Mouse (Mus musculus): ENCODE results near the gene Gm9.
"Not testable (repeated sequence)": the region's sequence is repeated elsewhere in the genome, so short reads cannot be mapped to it uniquely, and the experiment has no call there.

Gene Gm9

GRCm38 (mm10) chrX:37210941-37211340 is at the start of gene Gm9:
TSS of gene Gm9 (minus strand) at chrX:37211041.
- DNase-seq (ENCODE audit: low spot score): no peak

DNA sequence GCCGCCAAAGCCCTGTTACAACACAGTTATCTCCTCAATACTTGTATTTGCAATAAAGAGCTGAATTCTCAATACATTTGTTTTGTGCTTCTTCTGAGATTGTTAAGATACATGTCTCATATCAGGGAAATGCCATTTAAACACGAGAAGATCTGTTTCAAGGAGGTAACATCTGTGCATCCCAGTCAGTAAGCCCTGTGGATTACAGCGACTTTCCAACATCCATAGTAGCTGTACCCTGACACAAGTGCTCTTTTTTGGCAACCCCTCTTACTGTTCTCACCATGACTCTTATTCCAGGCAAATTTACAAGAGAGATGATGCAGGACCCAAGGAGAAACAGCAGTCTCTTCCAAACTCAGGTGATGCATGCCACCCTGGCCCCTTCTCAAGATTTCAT is 38.8 kb upstream of the Gm9 start, which contains the start of gene Rhox3a:
Gene Rhox3a (plus strand): TSS at position 301 of the 400 bp plus-strand sequence.
- not testable (repeated sequence) for DNase-seq (ENCODE audit: low spot score)

GRCm38 (mm10) chrX:37244676-37245075 is 33.8 kb upstream of the Gm9 start, which contains the start of gene Rhox2a:
TSS of gene Rhox2a (plus strand) at chrX:37244976.
- not testable (repeated sequence) for DNase-seq (ENCODE audit: low spot score)

DNA sequence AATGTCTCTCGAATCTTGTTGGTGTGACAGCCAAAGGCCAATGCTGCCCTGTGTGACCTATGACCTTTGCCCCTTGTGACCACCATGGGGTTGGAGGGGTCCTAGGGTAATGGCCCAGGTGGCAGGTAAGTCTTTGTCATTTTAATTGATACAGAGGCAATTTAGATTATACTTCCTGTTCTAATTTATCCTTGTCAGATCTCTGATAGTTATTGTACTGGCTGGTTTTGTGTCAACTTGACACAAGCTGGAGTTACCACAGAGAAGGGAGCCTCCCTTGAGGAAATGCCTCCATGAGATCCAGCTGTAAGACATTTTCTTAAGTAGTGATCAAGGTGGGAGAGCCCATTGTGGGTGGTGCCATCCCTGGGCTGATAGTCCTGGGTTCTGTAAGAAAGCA is 11.3 kb upstream of the Gm9 start, which contains the start of gene Rhox1:
Gene Rhox1 (minus strand): TSS at position 101 of the 400 bp plus-strand sequence.
- DNase-seq (ENCODE audit: low spot score): not testable (repeated sequence)

DNA sequence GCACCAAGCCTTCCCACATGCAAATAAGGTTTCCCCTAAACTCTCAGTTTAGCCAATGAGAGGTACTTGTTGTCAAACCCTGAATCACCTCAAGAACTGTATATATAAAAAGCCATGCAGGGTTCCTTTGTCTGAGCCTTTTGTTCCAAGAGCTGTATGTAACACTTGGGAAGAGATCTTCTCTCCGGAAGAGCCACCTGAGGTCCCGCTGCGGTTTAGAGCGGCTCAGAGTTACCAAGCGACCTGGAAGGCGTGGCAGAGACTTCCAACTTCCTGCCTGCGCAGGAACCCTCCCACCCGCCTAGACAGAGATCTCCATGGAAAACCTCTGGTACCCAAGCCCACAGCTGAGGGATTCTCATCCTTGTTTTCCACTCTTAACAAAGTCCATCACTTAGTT is 12.2 kb downstream of the Gm9 start:
- no peak for DNase-seq (ENCODE audit: low spot score)

DNA sequence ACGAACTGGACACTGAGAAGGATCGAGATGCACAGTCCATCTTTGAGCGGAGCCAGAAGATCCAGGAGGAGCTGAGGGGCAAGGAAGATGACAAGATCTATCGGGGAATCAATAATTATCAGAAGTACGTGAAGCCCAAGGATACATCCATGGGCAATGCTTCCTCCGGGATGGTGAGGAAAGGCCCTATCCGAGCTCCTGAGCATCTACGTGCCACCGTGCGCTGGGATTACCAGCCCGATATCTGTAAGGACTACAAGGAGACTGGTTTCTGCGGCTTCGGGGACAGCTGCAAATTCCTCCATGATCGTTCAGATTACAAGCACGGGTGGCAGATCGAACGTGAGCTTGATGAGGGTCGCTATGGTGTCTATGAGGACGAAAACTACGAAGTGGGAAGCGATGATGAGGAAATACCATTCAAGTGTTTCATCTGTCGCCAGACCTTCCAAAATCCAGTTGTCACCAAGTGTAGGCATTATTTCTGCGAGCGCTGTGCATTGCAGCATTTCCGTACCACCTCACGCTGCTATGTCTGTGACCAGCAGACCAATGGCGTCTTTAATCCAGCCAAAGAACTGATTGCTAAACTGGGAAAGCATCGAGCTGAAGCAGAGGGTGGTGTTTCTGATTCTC is 19.0 kb downstream of the Gm9 start:
- peak; percentile 2 for DNase-seq (ENCODE audit: low spot score)

DNA sequence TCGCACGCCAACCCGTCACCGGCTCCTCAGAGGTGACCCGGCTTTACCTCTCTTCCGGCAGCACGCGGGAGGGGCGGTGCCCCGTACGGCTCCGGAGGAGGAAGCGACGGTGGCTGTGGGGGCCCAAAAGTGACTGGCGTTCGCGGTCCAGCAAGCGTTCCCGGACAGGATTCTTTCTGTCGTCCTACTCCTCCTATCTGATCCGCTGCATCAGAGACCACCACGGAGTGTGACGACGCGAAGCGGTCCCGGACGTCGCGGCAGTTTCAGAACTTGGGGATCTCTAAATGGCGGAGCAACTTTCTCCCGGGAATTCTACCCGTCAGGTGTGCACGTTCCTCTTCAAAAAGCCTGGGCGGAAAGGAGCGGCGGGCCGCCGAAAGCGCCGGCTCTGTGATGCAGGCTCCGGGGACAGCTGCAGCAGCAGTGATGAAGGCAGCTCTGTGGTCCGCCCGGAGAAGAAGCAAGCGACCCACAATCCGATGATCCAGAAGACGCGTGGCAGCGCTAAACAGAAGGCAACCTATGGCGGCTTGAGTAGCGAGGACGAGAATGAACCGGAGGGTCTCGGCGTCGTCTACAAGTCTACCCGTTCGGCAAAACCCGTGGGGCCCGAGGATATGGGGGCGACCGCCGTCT is 19.6 kb downstream of the Gm9 start, which contains the start of the genes Ndufa1 and Rnf113a1:
Gene Ndufa1 (minus strand): TSS at position 59 of the 639 bp plus-strand sequence.
Gene Rnf113a1 (plus strand): TSS at position 141 of the 639 bp plus-strand sequence.
- DNase-seq (ENCODE audit: low spot score): peak; percentile 82

GRCm38 (mm10) chrX:37190755-37191104 is 20.1 kb downstream of the Gm9 start:
- DNase-seq (ENCODE audit: low spot score): no peak

DNA sequence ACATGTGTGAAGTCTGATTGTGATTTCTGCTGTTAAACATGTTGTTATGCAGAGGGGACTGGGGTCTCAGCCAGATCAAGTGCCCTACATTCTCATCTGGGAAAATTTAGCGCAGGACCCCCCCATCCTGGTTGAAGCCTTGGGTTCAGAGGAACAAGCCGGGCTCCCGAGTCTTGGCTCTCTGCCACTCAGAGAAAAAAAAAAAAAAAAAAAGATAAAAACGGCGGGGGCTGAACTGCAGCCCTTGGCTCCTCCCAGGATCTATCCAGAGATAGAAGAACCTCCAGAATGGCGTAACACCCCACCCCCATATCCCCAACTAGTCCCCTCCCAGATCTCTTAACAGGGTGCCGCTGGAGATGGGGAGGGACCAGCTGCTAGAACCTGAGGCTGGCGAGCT is 26.4 kb downstream of the Gm9 start:
- DNase-seq (ENCODE audit: low spot score): not testable (repeated sequence)

DNA sequence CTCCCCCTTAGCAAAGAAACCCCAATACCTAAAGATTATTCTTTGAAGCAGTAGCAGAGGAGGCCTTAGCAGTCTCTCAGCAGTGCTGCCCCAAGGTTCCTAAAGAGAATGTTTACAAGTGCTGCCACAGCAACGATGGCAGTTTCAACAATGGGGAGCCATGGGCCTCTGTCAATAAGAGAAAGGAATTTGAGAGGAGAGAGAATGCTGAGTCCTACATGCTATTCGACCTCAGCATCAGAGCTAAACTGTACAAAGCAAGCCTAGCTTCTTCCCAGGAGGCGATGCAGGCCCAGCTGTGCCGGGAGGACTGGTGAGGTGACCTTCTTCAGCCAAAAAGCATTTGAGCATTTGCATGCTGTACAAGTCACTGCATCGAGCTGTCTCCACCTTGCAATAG is 42.1 kb downstream of the Gm9 start, which contains the start of gene Akap14:
Gene Akap14 (minus strand): TSS at position 101 of the 400 bp plus-strand sequence.
- no peak for DNase-seq (ENCODE audit: low spot score)

DNA sequence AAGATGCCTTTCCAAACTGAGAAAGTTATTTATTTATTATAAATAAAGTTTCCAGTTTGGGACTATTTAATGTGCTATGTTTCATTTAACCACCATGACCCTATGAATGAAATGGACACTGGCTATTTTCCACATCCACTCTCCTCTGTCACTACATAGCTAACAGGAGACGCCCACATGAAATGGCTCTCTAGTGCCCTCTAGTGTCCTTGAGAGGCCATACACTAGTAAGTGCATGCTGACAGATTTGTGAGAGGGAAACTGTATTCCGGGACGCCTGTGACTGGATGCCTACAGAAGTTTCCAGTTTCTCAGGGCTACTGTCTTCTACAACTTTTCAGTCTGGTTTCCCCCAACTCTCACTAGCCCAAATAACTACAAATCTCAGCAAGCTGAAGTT is 43.8 kb downstream of the Gm9 start:
- DNase-seq (ENCODE audit: low spot score): peak; percentile 9

DNA sequence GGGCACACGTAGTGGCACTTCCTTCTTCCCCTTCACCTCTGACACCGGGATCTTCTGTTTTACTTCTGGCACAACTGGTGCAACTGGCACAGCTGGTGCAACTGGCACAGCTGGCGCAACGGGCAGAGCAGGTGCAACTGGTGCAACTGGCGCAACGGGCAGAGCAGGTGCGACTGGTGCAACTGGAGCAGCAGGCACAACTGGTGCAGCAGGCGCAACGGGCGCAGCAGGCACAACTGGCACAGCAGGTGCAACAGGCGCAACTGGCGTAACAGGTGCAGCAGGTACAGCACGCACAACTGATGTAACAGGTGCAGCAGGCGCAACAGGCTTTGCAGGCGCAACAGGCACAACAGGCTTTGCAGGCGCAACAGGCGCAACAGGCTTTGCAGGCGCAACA is 47.7 kb downstream of the Gm9 start:
- no peak for DNase-seq (ENCODE audit: low spot score)

DNA sequence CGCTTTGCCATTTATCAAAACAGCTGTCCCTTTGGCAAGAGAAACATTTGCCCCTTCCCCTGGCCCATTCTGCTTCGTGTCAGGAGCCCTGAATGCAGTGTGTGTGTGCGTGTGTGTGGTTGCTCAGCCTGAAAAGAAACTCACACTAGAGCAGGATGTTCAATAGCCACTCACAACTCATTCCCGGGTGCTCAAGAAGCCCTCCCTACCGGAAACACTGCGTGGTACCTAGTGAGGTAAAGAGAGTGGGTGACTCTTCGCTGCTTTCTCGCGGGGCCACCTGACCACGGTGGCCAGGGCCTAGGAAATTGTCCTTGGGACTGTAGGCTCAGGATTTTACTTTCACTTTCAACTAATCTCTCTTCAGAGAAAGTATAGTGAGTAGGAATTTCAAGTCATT is 49.7 kb downstream of the Gm9 start:
- no peak for DNase-seq (ENCODE audit: low spot score)
